Mouse (Mus musculus) hindbrain, embryonic 15.5 days (tissue): ENCODE measurements around the gene Hfm1. TPM values are rescaled to one million over a fixed set of nuclear protein-coding genes. Genes with fewer than 3 reads are reported as not detected.

Experiments
- ATAC-seq: fragments of 200-750 bp; cut with Nextera tagmentation; 2 replicates; pipeline ENCODE4 v1.8.0; 2017; ENCODE audit warnings: low read depth, moderate number of reproducible peaks, moderate TSS enrichment; ENCODE audit not compliant: low FRiP score
- H3K27ac ChIP-seq: fragments of 300-500 bp; sonication (generic); replicated peaks from 2 replicates; pipeline ENCODE4 v1.5.1; 2015; ENCODE audit warnings: mild to moderate bottlenecking, inconsistent platforms
- H3K27me3 ChIP-seq: fragments of 300-500 bp; sonication (generic); 2 replicates; pipeline ENCODE4 v1.6.1; 2015; ENCODE audit warnings: control low read depth, inconsistent platforms
- H3K36me3 ChIP-seq: fragments of 300-500 bp; sonication (generic); 2 replicates; pipeline ENCODE4 v1.6.1; 2015; ENCODE audit warnings: control low read depth, inconsistent platforms
- H3K4me1 ChIP-seq: fragments of 300-500 bp; sonication (generic); replicated peaks from 2 replicates; pipeline ENCODE4 v1.6.1; 2015; ENCODE audit warnings: control low read depth, inconsistent platforms
- H3K4me2 ChIP-seq: fragments of 300-500 bp; sonication (generic); 2 replicates; pipeline ENCODE4 v1.6.1; 2015; ENCODE audit warnings: moderate library complexity, mild to moderate bottlenecking, inconsistent platforms
- H3K4me3 ChIP-seq: fragments of 300-500 bp; sonication (generic); 2 replicates; pipeline ENCODE4 v1.5.1; 2015; ENCODE audit warnings: mild to moderate bottlenecking, inconsistent platforms
- H3K9ac ChIP-seq: fragments of 300-500 bp; sonication (generic); 2 replicates; pipeline ENCODE4 v1.6.1; 2015; ENCODE audit warnings: inconsistent platforms
- H3K9me3 ChIP-seq: fragments of 300-500 bp; sonication (generic); 2 replicates; pipeline ENCODE4 v1.6.1; 2016; ENCODE audit warnings: control low read depth, inconsistent platforms
- WGBS: fragments of 180-500 bp; shearing (Covaris S2); methylation state at CpG from one replicate; pipeline ENCODE4 v1.1.7; 2015; 5-methylcytosine and 5-hydroxymethylcytosine counted together
- polyA plus RNA-seq: library from polyadenylated mRNA; unstranded; fragments of >200 nt; fragmentation: Nextera tagmentation; extraction: Ambion mirVana; gene quantifications from 2 replicates; pipeline ENCODE4 v1.2.1, GENCODE M21; 2015

The Hfm1 gene
- polyA plus RNA-seq, 1 experiment from 2014 or later: 5.1 TPM

DNA sequence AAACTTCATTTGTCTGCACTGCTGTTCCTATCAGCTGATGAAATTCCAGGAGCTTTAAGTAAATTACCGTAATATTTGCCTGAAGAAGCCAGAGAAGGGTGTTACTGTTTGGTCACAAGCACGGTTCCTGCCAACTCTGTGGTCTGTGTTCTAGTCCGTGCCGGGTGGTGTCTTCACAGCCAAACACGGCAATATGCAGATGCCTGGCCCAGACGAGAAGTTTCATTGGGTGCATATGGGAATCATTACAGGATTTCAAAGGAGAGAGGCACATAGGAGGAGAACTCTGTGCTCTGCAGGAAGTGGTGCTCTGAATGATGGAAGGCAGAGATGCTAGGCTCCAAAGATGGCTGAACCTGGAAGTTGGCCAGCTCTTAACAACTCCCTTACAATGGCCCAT, 94.7 kb downstream of the Hfm1 start:
- WGBS: 86% methylated on average over 6 of the region's 6 CpGs
- ATAC-seq: no peak
- H3K27me3 ChIP-seq: no peaks in the 10 kb centered on the region
- H3K36me3 ChIP-seq: no peaks in the 10 kb centered on the region
- H3K4me3 ChIP-seq: no peak overlapping the region
- no peak overlapping the region for H3K4me2 ChIP-seq
- 0 out of 2 replicates have a peak, but pooled peaks cover 3% of the 10 kb centered on the region for H3K4me1 ChIP-seq
- H3K9me3 ChIP-seq: no peaks in the 10 kb centered on the region
- H3K27ac ChIP-seq: no peak overlapping the region
- H3K9ac ChIP-seq: no peak overlapping the region

DNA sequence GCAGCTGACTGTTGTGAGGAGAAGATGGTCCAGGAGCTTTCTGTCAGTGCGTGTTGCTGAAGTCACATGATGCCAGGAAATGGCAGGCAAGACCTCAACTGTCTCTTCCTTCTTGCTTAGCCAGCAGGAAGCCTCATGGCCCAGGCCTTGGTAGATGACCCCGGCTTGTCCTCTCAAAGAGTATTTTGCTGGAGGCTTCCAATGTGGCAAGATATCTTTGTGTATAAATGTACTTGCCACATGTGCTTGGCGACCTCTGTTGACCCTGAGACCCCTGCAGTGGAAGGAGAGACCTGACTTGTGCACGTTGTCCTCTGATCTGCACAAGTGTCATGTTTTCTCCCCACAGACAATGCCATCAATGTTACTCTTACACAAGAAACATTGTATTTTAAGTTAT, 95.3 kb downstream of the Hfm1 start:
- Histone ChIP-seq H3K27ac (no peak overlapping the region), H3K4me2 (no peak overlapping the region), H3K4me3 (no peak overlapping the region), H3K9me3 (no peaks in the 10 kb centered on the region), H3K27me3 (no peaks in the 10 kb centered on the region), H3K9ac (no peak overlapping the region), H3K36me3 (no peaks in the 10 kb centered on the region), H3K4me1 (peaks cover 8% of the 10 kb centered on the region; the same call in 1 of the 2 replicates)
- ATAC-seq: no peak
- 75% methylated on average over 4 of the region's 4 CpGs for WGBS

DNA sequence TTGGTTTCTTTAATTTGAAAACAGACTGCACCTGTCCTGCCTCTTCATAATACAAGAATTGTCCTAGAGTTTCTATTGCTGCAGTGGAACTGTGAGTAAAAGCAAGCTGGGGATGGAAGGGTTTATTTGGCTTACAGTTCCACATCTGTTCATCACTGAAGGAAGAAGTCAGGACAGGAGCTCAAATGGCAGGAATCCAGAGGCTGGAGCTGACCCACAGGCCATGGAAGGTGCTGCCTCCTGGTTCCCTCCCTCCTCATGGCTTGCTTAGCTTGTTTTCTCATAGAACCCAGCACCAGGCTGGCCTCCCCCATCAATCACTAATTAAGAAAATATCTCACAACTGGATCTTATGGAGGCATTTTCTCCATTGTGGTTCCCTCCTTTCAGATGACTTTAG, 99.4 kb downstream of the Hfm1 start:
- no peak overlapping the region for H3K9ac ChIP-seq
- no peak overlapping the region for H3K27ac ChIP-seq
- H3K4me1 ChIP-seq: peaks cover 20% of the 10 kb centered on the region
- no peaks in the 10 kb centered on the region for H3K9me3 ChIP-seq
- H3K4me3 ChIP-seq: no peak overlapping the region
- no peak overlapping the region for H3K4me2 ChIP-seq
- H3K27me3 ChIP-seq: no peaks in the 10 kb centered on the region
- no peaks in the 10 kb centered on the region for H3K36me3 ChIP-seq
- no peak for ATAC-seq

DNA sequence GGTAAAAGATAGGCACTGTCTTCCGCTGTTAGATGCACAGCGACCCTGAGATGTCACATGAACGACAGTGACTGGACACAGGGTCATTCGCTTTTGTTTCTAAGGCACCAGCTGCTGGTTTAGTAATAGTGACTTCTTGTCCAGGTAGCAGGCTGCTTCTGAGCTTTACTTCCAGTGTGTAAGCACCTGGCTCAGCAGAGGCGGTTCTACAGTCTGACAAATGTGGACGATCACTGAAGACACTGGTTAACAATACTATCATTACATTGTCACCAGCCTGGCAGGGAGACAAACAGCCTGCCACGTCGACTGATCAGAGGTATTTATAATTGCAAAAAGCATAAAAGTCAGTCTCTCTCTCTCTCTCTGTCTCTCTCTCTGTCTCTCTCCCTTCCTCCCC, 100.1 kb downstream of the Hfm1 start:
- no peaks in the 10 kb centered on the region for H3K36me3 ChIP-seq
- ATAC-seq: 0 out of 2 replicates have a peak, but pooled peaks have one; percentile 23

DNA sequence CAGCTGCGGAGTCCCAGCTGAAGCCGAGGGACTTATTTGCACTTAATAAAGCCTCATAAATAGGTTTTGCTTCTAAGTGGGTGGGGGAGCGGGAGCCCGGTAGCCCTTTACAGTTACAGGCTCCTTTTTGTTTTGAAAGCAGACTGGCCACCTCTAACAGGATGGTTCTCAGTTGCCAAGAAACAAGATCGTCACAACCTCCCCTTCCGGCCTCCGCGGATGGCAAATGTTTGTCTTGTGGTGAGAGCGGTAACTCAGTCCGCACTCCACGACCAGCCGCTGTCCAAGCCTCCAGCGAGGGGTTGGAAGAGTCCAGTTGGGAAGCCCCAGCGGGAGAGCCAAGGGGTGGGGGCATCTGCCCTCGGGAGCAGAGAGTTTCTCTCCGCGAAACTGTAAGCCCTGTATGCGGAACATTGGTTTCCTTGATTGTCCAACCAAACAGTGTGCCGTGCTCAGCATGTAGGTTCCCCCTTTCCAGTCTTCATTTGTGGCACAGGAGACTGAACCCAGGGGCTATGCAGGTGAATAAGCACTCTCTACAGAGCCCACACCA, 100.7 kb downstream of the Hfm1 start:
- H3K9ac ChIP-seq: peak overlapping the region; percentile 40
- ATAC-seq: peak; percentile 77
- peak overlapping the region; percentile 38 for H3K4me3 ChIP-seq
- H3K9me3 ChIP-seq: no peaks in the 10 kb centered on the region
- H3K27me3 ChIP-seq: no peaks in the 10 kb centered on the region
- H3K4me2 ChIP-seq: peak overlapping the region; percentile 68
- 4% methylated on average over 19 of the region's 19 CpGs for WGBS
- H3K36me3 ChIP-seq: no peaks in the 10 kb centered on the region
- peaks cover 20% of the 10 kb centered on the region for H3K4me1 ChIP-seq
- H3K27ac ChIP-seq: peak overlapping the region; percentile 47

More for the DNA sequence above, 100.1 kb downstream of the Hfm1 start:
- no peak overlapping the region for H3K4me3 ChIP-seq
- WGBS: 42% methylated on average over 8 of the region's 8 CpGs
- peaks cover 20% of the 10 kb centered on the region for H3K4me1 ChIP-seq
- no peaks in the 10 kb centered on the region for H3K9me3 ChIP-seq
- peak overlapping the region; percentile 68 for H3K4me2 ChIP-seq
- no peaks in the 10 kb centered on the region for H3K27me3 ChIP-seq
- H3K9ac ChIP-seq: no peak overlapping the region
- no peak overlapping the region for H3K27ac ChIP-seq

DNA sequence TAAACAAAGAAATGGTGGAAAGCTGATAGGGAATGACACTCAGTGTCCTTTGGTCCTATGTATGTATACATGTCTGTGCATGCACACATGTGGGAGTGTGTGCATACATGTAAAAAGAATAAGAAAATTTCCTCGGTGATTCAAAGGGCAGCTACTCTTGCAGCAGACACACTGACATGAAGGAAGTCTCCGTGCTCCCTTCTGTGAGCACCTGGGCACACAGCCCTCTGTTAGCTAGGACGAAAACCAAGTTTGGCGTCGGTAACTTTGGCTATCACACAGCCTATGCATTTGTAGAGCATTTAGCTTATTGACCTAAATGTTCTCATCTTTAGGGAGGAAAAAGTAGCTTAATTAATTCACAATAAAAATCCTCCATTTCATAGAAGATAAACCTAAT, 101.4 kb downstream of the Hfm1 start:
- ATAC-seq: 0 out of 2 replicates have a peak, but pooled peaks have one; percentile 30
- WGBS: 58% methylated on average over 5 of the region's 5 CpGs
- Histone ChIP-seq H3K36me3 (no peaks in the 10 kb centered on the region), H3K4me2 (peak overlapping the region; percentile 68), H3K9me3 (no peaks in the 10 kb centered on the region), H3K9ac (0 out of 2 replicates have a peak overlapping the region, but pooled peaks have one; percentile 40), H3K27ac (peak overlapping the region; percentile 47; the same call in 1 of the 2 replicates), H3K27me3 (no peaks in the 10 kb centered on the region), H3K4me3 (peak overlapping the region; percentile 38), H3K4me1 (peaks cover 20% of the 10 kb centered on the region)

DNA sequence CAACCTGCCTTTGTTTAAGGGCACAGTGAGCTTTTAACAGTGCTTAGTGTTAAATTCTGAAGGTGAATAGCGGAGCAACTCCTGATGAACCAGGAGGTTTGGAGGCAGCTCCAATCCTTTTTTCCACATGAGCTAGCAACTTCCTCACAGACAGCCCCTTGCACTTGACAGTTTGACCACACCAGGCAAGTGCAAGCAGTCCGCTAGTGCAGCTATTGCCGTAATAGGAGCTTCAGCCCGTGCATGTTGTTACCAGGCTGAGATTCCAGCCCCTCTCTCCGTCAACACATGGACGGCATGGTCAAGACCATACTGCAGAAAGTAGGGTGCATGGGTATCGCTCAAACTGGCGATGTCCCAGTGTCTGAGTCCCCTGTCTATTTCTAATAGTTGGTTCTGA, 106.5 kb downstream of the Hfm1 start:
- Histone ChIP-seq H3K27me3 (peaks cover 3% of the 10 kb centered on the region; the same call in 1 of the 2 replicates), H3K36me3 (no peaks in the 10 kb centered on the region), H3K27ac (no peak overlapping the region), H3K9me3 (no peaks in the 10 kb centered on the region), H3K4me3 (no peak overlapping the region), H3K4me2 (no peak overlapping the region), H3K4me1 (peaks cover 3% of the 10 kb centered on the region), H3K9ac (no peak overlapping the region)
- no peak for ATAC-seq
- WGBS: 90% methylated on average over 8 of the region's 8 CpGs

DNA sequence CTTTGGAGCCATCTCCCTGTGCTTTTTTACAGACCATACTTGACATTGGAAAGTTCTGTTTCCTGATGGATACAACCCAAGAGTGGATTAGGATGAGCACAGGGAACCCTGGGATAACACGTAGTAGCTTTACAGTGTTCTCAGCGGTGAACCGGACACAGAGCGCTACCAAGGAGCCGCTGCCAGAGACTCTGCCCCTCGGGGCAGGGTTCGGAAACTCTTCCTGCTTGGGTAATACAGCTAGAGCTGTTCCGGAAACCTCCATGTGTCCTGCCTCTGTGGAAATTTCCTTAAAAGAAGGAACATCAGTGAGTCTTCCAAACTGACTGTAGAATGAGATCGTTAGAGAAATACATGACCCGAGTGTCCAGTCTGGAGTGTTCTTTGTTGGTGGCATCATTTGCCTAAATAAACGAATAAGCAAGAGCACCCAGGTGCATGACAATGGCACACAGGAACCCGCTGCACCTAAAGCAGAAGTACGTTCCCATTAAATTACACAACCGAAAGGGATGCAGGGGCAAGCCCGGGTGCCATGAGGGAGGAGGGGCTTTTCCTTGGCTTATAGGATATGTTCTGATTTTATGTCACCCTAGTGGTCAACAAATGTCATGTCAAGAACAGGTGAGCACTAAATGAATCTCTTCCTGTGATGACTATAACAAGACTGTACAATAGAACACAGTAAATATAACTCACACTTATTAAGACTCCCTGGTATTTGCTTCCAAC, 110.0 kb downstream of the Hfm1 start:
- ATAC-seq: no peak
- H3K4me3 ChIP-seq: peak overlapping the region; percentile 21
- 53% methylated on average over 15 of the region's 15 CpGs for WGBS

DNA sequence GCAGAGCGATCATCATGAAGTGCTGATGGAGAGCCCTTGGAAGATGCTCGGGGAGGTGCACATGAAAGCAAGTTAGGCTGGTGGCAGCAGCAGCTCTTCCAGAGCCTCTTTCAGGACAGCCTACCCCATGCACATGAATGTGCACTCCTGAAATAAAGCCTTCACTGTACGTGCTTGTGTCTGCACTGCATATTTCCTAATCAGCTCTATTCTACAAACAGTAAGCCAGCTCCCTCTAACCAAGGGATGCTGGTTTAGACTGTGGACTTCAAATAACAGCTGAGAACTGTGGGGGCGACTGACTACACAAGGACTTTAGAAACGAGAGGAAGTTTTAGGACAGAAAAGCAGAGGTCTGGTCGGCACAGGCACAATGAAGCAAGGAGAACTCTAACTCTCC, 111.5 kb downstream of the Hfm1 start:
- H3K4me1 ChIP-seq: no peaks in the 10 kb centered on the region
- peaks cover 3% of the 10 kb centered on the region; the same call in 1 of the 2 replicates for H3K27me3 ChIP-seq
- H3K4me3 ChIP-seq: no peak overlapping the region
- H3K9ac ChIP-seq: no peak overlapping the region
- no peak overlapping the region for H3K27ac ChIP-seq
- H3K9me3 ChIP-seq: no peaks in the 10 kb centered on the region
- ATAC-seq: no peak
- WGBS: 73% methylated on average over 6 of the region's 6 CpGs
- H3K4me2 ChIP-seq: no peak overlapping the region
- H3K36me3 ChIP-seq: no peaks in the 10 kb centered on the region

More for the DNA sequence above, 110.0 kb downstream of the Hfm1 start:
- Histone ChIP-seq H3K4me1 (no peaks in the 10 kb centered on the region), H3K9ac (no peak overlapping the region), H3K36me3 (no peaks in the 10 kb centered on the region), H3K9me3 (no peaks in the 10 kb centered on the region), H3K27ac (no peak overlapping the region), H3K27me3 (peaks cover 3% of the 10 kb centered on the region; the same call in 1 of the 2 replicates), H3K4me2 (peak overlapping the region; percentile 43)

DNA sequence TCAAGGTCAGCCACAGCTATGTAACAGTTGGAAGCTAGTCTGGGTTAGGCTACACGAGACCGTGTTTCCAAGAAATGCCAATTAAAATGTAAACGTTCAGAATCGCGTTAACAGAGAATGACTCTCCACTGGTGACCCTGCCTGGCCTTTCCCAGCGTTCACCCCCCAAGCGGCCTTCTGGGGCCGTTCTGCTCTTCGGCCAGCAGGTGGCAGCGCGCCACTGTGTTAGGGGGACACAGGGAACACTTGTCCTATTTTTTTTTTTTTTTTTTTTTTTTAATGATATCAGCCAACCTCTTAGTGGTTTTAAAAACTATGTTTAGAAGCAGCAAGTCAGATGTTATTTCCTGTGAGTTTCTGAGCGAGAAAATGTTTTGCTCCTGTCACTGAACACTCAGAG, 123.0 kb downstream of the Hfm1 start:
- ATAC-seq: no peak
- H3K27me3 ChIP-seq: no peaks in the 10 kb centered on the region
- WGBS: 3% methylated on average over 12 of the region's 12 CpGs
- no peak overlapping the region for H3K4me3 ChIP-seq
- peaks cover 9% of the 10 kb centered on the region for H3K4me1 ChIP-seq
- H3K27ac ChIP-seq: no peak overlapping the region
- no peaks in the 10 kb centered on the region for H3K9me3 ChIP-seq
- no peak overlapping the region for H3K4me2 ChIP-seq
- no peaks in the 10 kb centered on the region for H3K36me3 ChIP-seq
- H3K9ac ChIP-seq: no peak overlapping the region

DNA sequence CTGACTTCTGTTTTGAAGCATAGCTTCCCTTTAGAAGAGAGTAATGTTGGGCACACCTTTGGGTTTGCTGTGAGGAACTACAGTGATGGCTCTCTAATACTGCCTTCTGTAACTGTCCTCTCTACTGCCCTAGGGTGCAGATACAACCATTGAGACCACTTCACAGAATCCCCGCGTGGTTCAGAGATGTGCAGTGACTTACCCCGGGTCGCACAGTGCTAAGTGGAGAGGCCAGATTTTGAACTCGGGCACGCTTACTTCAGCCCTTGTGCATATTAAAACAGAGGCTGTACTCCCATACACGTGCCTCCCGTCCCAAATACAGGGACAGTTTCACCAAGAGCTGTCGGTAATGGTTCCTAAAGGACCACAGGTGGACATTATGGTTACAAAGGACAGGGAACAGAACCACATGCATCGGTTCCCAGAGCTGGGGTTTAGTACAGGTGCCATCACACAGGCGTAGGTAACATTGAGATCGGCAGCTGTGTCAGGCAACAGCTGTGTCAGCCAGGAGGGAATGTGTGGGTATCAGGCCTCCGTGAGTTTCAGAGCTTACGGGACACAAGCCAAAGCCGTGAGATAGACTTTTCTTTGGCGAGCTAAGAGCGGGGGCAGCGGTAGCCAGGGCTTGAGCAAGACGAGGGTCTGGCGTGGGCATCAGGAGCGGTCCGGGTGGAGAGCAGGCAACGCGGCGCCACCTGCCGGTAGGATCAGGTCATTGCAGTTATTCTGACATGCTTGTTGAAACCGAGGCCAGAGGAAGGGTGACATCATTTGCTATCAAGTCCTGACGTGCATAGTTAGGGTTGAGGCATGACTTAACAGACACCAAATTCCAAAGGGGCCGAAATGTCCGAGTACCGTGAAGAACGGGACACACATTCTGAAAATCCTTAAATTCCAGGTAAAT, 124.0 kb downstream of the Hfm1 start:
- H3K9ac ChIP-seq: no peak overlapping the region
- peak overlapping the region; percentile 60 for H3K4me2 ChIP-seq
- H3K4me1 ChIP-seq: peaks cover 9% of the 10 kb centered on the region
- peak; percentile 75 for ATAC-seq
- no peak overlapping the region for H3K27ac ChIP-seq
- H3K4me3 ChIP-seq: peak overlapping the region; percentile 31
- H3K36me3 ChIP-seq: no peaks in the 10 kb centered on the region
- H3K27me3 ChIP-seq: no peaks in the 10 kb centered on the region
- WGBS: 5% methylated on average over 32 of the region's 32 CpGs
- no peaks in the 10 kb centered on the region for H3K9me3 ChIP-seq
